Mouse (Mus musculus): ENCODE results near the gene Hrc.
A peak's percentile ranks its signal among the peaks of the same experiment; 100 is the strongest.

The Hrc gene

DNA sequence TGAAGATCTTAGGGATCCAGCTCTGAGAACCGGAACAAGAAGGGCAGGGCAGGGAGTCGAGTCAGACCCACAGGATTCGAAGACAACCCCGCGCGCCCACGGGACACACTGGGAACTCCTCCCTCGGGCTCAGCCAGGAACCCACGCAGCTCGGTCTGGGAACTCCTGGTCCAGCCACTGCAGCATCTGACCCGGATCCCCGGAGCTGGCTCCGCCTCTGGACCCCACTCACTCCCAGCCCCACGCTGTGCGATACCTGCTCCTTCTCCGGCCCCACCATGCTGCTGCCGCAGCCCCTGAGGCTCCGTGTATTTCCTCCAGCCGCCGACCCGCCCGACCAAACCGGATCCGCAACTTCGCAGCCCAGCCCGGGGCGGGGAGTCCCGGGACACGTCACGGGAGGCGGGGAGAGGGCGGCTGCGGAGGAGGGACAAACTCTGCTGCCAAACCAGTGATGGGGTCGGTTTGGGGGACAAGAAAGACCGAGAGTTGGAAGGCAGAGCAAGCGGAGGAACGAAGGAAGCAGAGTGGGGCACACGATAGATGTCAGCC, 1.6 kb upstream of the Hrc start, which contains the start of gene Trpm4:
Trpm4 (minus strand) TSS at position 350 of the 552 bp plus-strand sequence.
- peak; percentile 85 for DNase-seq (ENCODE audit: low read depth, low spot score)

DNA sequence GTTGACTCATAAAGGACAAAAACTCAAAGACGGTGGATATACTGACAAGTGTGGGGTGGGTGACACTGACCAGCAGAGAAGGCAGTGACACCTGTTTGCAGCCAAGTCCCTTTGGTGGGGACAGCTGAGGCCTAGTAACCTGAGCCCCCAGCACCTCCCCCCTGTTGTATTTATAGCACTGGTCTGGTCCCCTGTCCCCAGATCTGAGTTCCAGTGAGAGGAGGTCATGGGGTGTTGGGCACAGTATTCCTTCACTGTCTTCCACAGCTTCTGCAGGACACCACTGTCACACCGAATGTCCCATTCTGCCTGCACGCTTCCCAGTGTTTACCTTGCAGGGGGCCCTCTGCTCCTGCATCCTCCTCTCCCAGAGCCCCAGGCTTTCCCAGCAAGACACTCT, 485 bp upstream of the Hrc start:
- DNase-seq (ENCODE audit: low read depth, low spot score), result no peak

DNA sequence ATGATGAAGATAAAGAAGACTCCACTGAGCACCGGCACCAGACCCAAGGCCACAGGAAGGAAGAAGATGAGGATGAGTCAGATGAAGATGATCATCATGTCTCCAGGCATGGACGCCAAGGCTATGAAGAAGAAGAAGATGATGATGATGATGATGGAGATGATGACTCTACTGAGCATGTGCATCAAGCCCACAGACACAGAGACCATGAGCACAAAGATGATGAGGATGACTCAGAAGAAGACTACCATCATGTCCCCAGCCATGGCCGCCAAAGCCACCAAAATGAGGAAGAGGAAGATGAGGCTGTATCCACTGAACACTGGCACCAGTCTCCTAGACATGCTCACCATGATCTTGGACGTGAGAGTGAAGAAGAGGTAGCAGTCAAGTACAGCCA, 1.2 kb downstream of the Hrc start:
- no peak for DNase-seq (ENCODE audit: low read depth, low spot score)

DNA sequence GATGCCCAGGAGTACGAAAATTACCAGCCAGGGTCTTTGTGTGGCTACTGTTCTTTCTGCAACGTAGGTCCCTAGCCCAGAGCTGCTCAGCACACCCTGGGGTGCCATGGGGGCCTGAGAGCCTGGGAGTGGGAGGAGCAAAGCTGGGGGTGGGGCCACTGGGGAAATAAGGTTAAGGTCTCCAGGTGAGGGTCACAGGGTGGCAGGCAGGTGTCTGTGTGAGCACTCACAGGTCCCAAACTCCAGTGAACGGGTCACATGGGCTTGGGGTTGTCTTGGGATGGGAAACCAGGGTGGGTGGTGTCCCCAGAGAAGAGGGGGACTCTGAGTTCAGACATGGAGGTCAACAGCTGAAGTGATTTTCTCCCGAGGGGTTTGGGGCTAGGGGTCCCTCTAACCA, 2.4 kb downstream of the Hrc start:
- DNase-seq (ENCODE audit: low read depth, low spot score), result no peak

DNA sequence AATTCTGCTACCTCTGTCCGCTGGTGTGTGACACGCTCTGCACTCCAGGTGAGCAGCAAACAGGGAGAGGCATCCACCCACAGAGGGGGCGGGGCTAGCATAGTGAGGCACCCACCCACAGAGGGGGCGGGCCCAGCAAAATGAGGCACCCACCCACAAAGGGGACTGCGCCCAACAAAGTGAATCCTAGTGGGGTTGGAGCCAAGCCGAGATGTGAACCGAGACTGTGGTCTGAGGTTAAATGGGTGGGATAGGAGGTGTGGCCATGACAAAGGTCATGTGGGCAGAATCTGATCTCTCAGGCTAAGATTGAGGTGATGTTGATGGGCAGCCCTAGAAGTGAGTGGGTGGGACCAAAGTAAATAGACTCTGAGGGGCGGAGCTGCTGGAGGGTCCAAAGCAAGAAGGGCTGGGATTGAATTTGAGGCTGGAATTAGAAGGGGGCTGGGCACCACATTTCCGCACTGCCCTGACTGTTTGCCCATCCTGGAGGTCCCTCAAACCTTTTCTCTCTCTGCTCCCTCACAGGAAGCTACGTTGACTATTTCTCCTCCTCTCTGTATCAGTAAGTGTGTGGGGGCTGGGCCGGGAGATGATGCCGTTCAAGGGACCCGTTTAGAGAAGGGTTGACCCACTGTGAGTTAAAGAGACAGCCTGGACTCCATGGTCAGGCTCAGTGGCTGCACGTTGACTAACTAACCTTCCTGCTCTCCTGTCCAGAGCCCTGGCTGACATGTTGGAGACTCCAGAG, 3.2 kb downstream of the Hrc start:
- DNase-seq (ENCODE audit: low read depth, low spot score), result peak; percentile 95

DNA sequence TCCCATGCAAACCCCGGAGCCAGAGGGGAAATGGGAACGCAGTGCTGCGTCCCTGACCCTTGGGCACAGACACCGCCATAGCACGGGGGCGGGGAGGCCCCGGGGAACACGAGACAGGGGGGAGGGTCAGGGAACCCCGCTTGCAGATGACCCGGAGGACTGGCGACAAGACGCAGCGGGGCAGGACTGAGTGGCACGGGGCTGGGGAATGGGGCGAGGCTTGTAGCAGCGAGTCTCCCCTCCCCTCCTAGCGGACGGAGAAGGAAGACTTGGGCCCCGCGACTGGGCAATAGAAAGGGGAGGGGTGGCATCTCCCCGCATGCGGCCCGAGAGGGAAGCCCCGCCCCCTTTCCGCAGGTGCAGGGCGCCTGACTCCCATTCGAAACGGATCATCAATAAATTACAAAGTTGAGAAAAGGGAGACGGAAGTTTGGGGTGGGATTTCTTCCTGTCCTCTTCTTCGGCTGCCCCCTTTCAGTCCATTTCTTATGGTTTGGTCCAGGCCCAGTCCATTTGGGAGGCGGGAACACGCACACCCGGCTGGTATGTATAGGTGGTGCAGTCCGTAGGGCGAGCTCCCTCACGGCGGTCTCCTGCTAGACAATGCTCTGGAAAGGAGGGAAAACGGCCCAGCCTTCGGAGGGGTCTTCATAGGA, 4.4 kb downstream of the Hrc start:
- DNase-seq (ENCODE audit: low read depth, low spot score), result peak; percentile 84

DNA sequence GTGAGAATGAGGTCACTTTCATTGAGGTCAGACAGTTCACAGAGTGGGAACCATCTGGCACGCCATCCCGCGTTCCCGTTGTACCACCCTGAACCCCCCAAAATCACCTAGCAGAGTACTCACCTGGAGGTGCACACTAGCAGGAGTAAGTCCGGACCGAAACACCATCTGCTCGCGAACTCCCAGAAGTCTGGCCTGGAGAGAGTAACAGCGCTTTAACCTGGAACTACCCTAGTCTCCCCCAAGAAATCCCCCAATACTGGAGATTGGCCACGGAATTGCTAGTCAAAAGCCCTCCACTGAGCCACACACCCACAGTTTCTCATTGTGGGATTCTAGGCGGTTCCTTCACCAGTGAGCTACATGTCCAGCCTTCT, 5.0 kb downstream of the Hrc start:
- no peak for DNase-seq (ENCODE audit: low read depth, low spot score)

DNA sequence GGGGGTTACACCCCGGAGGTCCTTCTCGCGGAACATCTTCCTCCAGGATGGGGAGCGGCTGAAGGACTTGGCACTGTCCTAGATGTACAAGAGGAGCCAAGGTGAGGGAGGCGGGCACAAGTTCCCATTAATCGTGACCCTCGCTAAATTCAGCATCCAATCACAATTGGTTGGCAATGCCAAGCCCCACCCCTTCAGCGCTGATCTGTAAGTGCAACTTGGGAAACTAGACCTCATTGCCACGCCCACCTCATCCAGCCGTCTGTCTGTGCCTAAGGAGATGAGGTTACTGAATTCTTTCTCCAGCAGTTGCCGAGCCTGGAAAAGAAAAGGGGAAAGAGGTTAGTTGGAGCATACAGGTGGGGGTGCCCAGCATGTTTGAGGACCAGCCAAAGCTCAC, 5.6 kb downstream of the Hrc start:
- peak; percentile 94 for DNase-seq (ENCODE audit: low read depth, low spot score)

DNA sequence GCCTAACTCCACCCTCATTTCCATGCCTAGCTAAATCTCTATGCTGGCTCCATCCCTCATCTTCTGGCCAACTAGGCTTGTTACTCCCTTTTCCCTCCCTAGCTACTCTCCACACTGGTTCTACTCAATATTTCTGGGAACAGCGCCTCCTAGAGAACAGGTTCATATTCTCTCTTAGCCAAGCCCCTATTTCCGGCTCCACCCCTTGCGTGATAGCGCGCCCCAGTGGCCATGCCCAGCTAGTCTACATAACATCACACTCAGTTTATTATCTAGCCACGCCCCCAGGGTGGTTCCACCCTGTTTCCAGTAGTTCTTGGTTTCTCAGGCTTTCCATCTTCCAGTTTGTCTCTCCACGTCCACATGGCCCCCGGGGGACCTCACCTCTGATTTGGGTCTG, 6.2 kb downstream of the Hrc start:
- DNase-seq (ENCODE audit: low read depth, low spot score), result peak; percentile 96

DNA sequence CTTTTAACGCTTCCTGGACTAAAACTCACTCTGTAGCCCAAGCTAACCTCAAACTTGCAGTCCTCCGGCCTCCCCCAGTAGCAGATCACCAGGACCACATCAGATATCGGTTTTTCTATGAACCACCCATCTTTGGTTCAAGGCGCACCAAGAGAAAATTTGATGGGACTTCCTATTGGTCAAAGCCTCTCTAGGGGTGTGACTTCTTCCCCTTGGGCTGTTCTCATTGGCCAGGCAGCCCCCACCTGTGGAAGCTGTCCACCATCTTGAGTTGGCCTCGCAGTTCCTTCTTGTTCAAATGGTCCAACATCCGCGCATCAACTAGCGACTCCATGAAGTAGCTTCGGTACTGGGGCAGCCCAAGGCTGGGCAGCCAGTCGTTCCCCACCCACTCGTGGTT, 7.0 kb downstream of the Hrc start:
- DNase-seq (ENCODE audit: low read depth, low spot score), result peak; percentile 91

DNA sequence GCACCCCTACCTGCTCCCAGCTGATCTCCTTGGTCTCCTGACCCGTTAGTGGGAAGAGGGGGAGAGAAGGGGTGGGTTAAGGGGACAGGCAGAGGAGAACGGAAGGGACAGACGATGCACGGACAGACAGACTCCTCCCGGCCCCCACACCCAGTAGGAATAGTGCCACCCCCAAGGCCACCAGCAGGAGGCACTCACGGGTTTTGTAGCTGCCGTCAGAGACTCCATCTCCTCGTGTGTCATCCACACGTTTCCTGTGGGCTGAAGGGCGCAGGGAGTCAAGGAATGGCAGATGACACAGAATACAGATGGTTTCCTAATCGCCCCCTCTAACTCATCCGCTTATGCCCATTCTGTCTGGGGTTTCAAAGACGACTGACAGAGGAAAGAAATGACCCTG, 8.5 kb downstream of the Hrc start:
- peak; percentile 89 for DNase-seq (ENCODE audit: low read depth, low spot score)

DNA sequence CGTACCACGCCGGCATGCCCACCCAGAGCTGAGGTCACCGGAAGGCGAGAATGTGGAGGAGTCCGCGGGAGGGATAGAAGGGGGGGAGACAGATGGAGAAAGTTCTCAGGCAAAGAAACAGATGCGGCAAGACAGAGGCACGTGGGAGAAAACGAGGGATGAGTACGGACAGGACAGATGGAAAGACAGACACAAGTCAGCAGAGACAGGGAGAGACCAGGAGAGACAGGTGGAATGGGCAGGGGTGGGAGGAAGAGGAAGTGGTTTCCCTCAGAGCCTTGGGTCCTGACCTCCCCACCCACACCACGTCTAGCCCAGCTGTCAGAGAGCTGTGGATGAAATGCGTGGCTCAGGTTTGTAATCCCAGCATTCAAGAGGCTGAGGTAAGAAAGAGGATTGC, 11.8 kb downstream of the Hrc start:
- no peak for DNase-seq (ENCODE audit: low read depth, low spot score)

DNA sequence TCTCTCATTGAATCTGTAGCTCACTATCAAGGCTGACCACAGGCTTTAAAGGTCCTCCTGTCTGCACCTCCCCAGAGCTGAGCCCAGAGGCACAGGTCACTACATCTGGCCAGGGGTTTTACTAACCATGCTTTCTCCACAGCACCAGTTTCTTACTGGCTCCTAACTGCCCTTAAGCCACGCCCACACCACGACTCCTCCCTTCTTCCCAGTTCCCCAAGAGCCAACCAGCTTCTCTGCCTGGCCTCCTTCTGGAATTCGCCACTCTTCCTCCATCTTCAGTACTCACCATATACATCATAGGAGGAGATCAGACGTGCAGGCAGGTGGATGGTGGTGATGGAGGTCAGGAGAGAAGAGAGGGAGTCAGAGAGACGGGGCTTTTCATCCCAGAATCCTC, 18.0 kb downstream of the Hrc start:
- DNase-seq (ENCODE audit: low read depth, low spot score), result peak; percentile 91

DNA sequence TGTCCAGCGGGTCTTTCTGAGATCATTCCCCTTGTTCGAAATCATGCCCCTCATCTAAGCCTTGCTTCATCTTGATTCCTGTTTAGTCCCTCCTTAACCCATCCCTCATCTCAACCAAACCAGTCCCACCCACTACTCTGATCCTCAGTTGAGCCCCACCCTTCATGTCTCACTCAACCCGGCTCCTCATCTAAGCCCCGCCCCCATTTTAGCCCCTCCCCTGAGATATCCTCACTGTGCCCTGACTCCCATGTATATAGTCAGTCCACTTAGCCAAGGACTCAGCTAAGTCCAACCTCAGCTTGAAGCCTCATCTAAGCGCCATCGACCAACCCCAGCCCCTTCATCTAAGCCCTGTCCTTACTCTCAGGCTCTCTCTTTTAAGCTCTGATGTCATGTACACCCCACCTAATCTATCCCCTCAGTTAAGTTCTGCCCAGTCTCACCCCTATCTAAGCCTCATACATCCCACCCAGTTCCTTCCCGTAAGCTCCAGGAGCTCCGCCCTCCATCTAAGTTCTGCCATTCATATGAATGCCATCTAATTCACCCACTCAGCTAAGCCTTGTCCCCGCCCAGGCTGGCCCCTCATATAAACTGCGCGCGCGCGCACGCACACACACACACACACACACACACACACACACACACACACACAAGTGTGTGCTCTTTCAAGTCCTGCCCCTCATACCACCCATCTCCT, 20.4 kb downstream of the Hrc start:
- peak; percentile 73 for DNase-seq (ENCODE audit: low read depth, low spot score)

DNA sequence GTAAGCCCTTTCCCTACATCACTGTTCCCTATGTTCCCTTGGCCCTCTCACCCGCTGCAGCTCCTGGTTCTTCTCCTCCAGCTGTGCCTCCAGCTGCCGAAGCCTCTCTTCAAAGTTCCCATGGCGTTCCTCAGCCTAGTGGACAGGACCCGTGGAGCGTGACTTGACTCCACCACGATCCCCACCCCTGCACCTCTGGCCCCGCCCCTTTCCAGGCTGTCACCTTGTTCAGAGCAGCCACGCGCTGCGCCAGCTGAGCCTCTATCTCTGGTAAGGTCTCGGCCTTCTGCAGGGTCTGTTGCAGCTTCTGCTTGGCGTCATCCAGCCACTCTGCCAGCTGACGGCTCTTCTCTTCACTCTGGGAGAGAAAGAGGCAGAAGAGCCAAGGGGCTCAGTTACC, 21.0 kb downstream of the Hrc start:
- DNase-seq (ENCODE audit: low read depth, low spot score), result peak; percentile 34

DNA sequence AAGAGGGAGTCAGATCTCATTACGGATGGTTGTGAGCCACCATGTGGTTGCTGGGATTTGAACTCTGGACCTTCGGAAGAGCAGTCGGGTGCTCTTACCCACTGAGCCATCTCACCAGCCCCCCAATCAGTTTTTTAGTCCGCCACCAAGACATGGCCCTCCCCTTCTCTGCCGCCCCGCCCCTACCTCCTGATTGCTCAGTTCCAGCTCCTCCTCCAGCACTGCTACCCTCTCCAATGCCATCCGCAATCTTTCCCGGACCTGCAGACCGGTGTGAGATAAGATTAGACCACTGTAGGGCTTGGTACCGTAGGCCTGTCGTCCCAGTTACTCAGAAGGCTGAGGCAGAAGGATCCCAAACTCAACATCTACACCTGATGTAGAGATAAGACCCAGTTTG, 24.0 kb downstream of the Hrc start:
- DNase-seq (ENCODE audit: low read depth, low spot score), result peak; percentile 85

DNA sequence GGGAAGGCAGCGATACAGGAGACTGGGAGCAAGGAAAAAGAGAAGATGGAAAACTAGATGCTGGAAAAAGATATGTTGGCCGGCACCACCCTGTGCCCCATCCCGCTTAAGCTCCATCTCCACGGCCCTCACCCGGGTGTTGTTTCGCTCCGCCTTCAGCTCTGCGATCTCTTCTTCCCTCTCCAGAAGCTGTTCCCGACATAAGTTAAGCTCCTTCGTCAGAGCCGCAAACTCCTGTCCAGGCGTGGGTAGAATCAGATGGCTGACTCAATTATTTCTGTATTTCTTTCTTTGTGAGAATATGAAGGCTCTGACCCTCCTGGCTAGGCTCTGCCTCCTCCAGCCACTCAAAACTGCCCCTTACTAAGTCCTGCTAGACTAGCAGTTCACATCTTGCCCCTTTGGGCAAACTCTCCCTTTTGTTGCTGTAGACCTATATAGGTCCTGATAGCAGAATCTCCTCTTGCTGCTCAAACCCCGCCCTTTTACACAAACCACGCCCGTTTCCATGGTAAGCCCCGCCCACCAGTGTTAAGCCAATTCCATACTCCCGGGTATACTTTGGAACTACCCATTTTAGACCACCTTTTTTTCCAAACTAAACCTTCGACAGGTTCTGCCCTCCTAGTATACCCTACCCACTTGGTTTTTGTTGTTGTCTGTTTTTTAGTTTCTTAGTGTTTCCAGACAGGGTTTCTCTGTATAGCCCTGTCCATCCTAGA, 25.5 kb downstream of the Hrc start:
- peak; percentile 76 for DNase-seq (ENCODE audit: low read depth, low spot score)

DNA sequence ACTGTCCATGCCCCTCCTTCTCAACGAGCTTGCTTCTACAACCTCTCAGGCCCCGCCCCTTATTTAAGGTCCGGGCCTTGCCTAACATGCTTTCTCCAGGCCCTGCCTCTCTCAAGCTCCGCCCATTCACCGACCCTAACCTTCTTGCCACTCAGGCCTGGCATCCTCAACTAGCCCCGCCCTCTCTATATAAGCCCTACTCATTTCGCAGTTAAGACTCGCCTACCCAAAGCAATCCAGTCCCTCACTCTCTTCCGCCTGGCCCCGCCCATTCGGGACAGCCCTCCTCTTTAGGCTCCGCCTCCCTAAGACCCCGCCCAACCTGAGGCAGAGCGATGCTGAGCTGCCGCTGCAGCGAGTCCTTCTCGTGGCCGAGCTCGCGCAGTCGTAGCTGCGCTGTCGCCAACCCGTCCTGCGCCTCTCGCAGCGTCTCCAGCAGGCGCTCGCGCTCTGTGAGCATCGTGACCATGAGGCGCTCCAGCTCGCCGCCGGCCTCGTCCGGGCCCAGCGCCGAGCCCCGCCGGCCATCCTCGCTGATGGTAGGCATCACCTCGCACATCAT, 26.2 kb downstream of the Hrc start:
- DNase-seq (ENCODE audit: low read depth, low spot score), result peak; percentile 100

DNA sequence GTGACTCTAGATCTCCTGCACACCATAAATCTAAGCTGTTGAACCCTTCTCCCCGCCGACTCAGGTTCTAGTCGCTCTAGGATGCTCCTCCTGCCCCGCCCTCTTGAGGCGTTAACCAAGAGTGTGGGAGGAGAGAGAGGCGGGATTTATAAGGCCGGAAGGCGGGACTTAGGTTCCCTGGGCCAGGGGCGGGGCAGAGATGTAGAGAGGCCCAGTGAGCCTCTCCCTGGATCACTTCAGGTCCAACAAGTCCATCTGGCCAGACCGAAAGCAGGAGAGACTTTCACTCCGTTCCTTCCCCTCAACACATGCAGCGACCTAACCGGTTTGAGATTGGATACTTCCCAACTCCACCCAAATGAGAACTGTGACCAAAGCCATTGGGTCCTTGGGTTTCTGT, 27.7 kb downstream of the Hrc start:
- peak; percentile 95 for DNase-seq (ENCODE audit: low read depth, low spot score)

DNA sequence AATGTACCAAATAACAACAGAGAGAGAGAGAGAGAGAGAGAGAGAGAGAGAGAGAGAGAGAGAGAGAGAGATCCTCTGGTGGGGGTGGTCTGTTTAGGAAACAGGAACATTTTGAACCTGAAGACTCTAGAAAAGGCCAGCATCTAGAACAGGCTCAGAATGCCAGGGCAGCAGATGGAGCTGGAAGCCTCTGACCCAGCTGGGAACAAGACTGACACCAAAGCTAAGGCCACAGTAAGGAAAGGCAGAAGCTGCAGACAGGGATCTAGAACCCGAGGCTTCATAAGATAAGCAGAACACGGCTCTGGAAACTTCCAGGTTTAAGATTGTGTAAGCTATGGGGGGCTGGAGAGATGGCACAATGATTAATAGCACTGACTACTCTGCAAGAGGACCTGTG, 28.9 kb downstream of the Hrc start:
- DNase-seq (ENCODE audit: low read depth, low spot score), result no peak
